ENCODE assay signal across 14 mouse cellular contexts in the genomic region with DNA sequence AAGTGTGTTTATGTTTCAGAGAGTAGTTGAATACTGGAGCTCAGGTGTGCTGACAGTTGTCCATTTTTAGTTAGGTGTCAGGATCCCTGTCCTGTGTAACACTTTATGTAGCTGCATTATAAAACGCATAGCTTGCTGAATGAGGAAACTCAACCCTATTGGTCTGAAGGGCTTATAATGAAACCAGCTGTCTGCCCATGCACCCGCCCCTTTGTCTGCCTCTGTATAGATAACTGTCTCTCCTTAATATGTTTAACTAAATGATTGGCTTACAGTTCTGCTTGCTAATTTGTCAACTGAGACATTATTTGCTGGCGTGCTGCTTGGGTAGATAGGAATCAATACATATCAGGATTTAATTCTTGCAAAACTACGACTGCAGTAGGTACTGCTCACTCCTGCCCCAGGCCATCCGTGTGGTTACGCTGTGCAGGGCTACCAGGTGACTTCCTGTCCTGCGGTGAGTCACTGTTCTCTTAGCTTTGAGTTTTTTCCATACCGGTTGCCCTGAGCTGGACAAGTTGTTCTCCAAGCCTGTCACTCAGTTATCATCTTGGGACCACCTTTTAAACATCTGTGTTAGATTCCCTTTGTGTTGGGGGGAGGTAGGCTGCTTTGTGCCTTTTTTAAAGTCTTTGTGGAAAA. TPM values are rescaled to one million over a fixed set of nuclear protein-coding genes. Genes with fewer than 3 reads are reported as not detected.
DNase-seq lines count a peak whose midpoint lies in the region; ATAC-seq lines count a peak whose summit lies in the region.
"Had no signal": no experiment of that assay in that cellular context is flagged by ENCODE, and none has a peak within 500 bp of the region (broad histone marks: within the 10 kb centered on the region; RNA-seq: fewer than 3 reads in every experiment).

No protein-coding gene starts in this region.

- DNase-seq in thymus, postnatal 14 days, result peak; percentile 25
- DNase-seq in thymus, postnatal 25 days, result no peak
- peak; percentile 46 for DNase-seq in T-cell, adult 2 months (ENCODE audit: low spot score)
- no peak for DNase-seq in liver, embryonic 11.5 days (ENCODE audit: low spot score)
- DNase-seq in left cerebral cortex, adult 18-20 months (ENCODE audit: low spot score in 2 of 2), result no peak
- no peak for DNase-seq in ovary, postnatal 14 days (ENCODE audit: low spot score)
- no peak for DNase-seq in lung, postnatal 25 days (ENCODE audit: low spot score)
- DNase-seq: heart, postnatal 14 days; kidney, postnatal 10 days; thymus, adult 2 months had no signal

- H3K36me3 ChIP-seq in liver, embryonic 11.5 days (ENCODE audit: control insufficient read depth, insufficient read depth, low read length), result no peaks in the 10 kb centered on the region
- no peaks in the 10 kb centered on the region for H3K36me3 ChIP-seq in stomach, embryonic 16.5 days (ENCODE audit: control insufficient read depth, insufficient read depth, low read length)
- H3K36me3 ChIP-seq: embryonic facial prominence, embryonic 12.5 days had no signal

- H3K27ac ChIP-seq in liver, embryonic 11.5 days (ENCODE audit: low read depth, low read length), result no peak overlapping the region
- H3K27ac ChIP-seq in stomach, embryonic 16.5 days (ENCODE audit: low read length), result peak overlapping the region; percentile 66
- H3K27ac ChIP-seq: embryonic facial prominence, embryonic 12.5 days had no signal

- H3K27me3 ChIP-seq in liver, embryonic 11.5 days (replicated peaks; ENCODE audit: control insufficient read depth, insufficient read depth, low read length), result no peaks in the 10 kb centered on the region
- H3K27me3 ChIP-seq in stomach, embryonic 16.5 days (ENCODE audit: control insufficient read depth, insufficient read depth, low read length), result no peaks in the 10 kb centered on the region
- H3K27me3 ChIP-seq: embryonic facial prominence, embryonic 12.5 days had no signal

- H3K4me3 ChIP-seq in liver, embryonic 11.5 days (ENCODE audit: low read depth, low read length), result no peak overlapping the region
- no peak overlapping the region for H3K4me3 ChIP-seq in stomach, embryonic 16.5 days (replicated peaks; ENCODE audit: low read length)
- H3K4me3 ChIP-seq: embryonic facial prominence, embryonic 12.5 days had no signal

- H3K9me3 ChIP-seq in liver, embryonic 11.5 days (ENCODE audit: control insufficient read depth, low read length), result no peaks in the 10 kb centered on the region
- H3K9me3 ChIP-seq in stomach, embryonic 16.5 days (replicated peaks; ENCODE audit: control insufficient read depth, low read length), result no peaks in the 10 kb centered on the region
- H3K9me3 ChIP-seq: embryonic facial prominence, embryonic 12.5 days had no signal

- no peak overlapping the region for H3K9ac ChIP-seq in liver, embryonic 11.5 days (ENCODE audit: low read depth, low read length)
- H3K9ac ChIP-seq in stomach, embryonic 16.5 days (ENCODE audit: low read length), result no peak overlapping the region
- H3K9ac ChIP-seq: embryonic facial prominence, embryonic 12.5 days had no signal

- no peak overlapping the region for H3K4me2 ChIP-seq in liver, embryonic 11.5 days
- H3K4me2 ChIP-seq in stomach, embryonic 16.5 days (ENCODE audit: low read depth, low read length), result peak overlapping the region; percentile 12; the same call in 1 of the 2 replicates
- H3K4me2 ChIP-seq: embryonic facial prominence, embryonic 12.5 days had no signal

- H3K4me1 ChIP-seq in liver, embryonic 11.5 days (replicated peaks; ENCODE audit: control insufficient read depth, insufficient read depth, low read length), result peaks cover 25% of the 10 kb centered on the region
- H3K4me1 ChIP-seq in stomach, embryonic 16.5 days (ENCODE audit: control insufficient read depth, insufficient read depth, low read length), result peaks cover 16% of the 10 kb centered on the region

- 45% methylated on average over 8 of the region's 8 CpGs for WGBS in liver, embryonic 11.5 days
- WGBS in stomach, embryonic 16.5 days, result 33% methylated on average over 8 of the region's 8 CpGs

- peak; percentile 45; the same call in 1 of the 2 replicates for ATAC-seq in liver, embryonic 11.5 days (replicated peaks; ENCODE audit: low FRiP score)
- peak; percentile 27; the same call in 1 of the 2 replicates for ATAC-seq in stomach, embryonic 16.5 days (ENCODE audit: insufficient read depth, low FRiP score)
- ATAC-seq: midbrain, embryonic 16.5 days had no signal

RNA-seq across cellular contexts. Expression of gene Anxa11, which starts 13.4 kb away (rescaled TPM):
- polyA plus RNA-seq in liver, embryonic 11.5 days (2014; fragmentation: Nextera tagmentation; extraction: Ambion mirVana), result 13.1 and 16.5 TPM in 2 replicates
- polyA plus RNA-seq in stomach, embryonic 16.5 days (2015; fragmentation: Nextera tagmentation; extraction: Ambion mirVana), result 52.1 and 54.4 TPM in 2 replicates
- total RNA-seq in left cerebral cortex, adult 18-20 months (2021), result 10 to 100 TPM; 45.7 to 45.8 TPM

RNA-seq across cellular contexts. Expression of gene Plac9a, which starts 47.5 kb away (rescaled TPM):
- not detected in 2 replicates for polyA plus RNA-seq in liver, embryonic 11.5 days (2014; fragmentation: Nextera tagmentation; extraction: Ambion mirVana)
- polyA plus RNA-seq in stomach, embryonic 16.5 days (2015; fragmentation: Nextera tagmentation; extraction: Ambion mirVana), result 3.1 TPM in 1 of 2 replicates, not detected in the other
- total RNA-seq in left cerebral cortex, adult 18-20 months (2021), result not detected
- polyA plus RNA-seq: limb, embryonic 11.5 days; midbrain, embryonic 16.5 days; thymus, adult 2 months had no signal

Comparison
In these comparisons a context has a peak if more than half of its experiments do, and no peak if none do; other contexts are left out.
1. DNase-seq: peak in thymus, postnatal 14 days (single experiment) and T-cell, adult 2 months (single experiment); none in thymus, postnatal 25 days (single experiment), liver, embryonic 11.5 days (single experiment), left cerebral cortex, adult 18-20 months (0 of 2), ovary, postnatal 14 days (single experiment) and lung, postnatal 25 days (single experiment).